Mouse (Mus musculus) limb, embryonic 12.5 days (tissue): ENCODE results near the gene Ppm1h. TPM values are rescaled to one million over a fixed set of nuclear protein-coding genes. Genes with fewer than 3 reads are reported as not detected.
"Not testable (repeated sequence)": the region's sequence is repeated elsewhere in the genome, so short reads cannot be mapped to it uniquely, and the experiment has no call there.

Experiments used
- ATAC-seq: fragments of 200-750 bp; cut with Nextera tagmentation; 2 replicates; pipeline ENCODE4 v1.8.0; 2017; ENCODE audit warnings: low read depth, moderate TSS enrichment; ENCODE audit not compliant: insufficient number of reproducible peaks, insufficient read depth, low FRiP score, low TSS enrichment
- H3K27ac ChIP-seq: fragments of 300-500 bp; sonication (generic); 2 replicates; pipeline ENCODE4 v1.5.1; 2016; ENCODE audit warnings: mild to moderate bottlenecking, moderate library complexity
- H3K27me3 ChIP-seq: fragments of 300-500 bp; sonication (generic); 2 replicates; pipeline ENCODE4 v1.6.1; 2016; ENCODE audit warnings: mild to moderate bottlenecking, moderate library complexity
- H3K36me3 ChIP-seq: fragments of 300-500 bp; sonication (generic); 2 replicates; pipeline ENCODE4 v1.6.1; 2016; ENCODE audit warnings: mild to moderate bottlenecking, moderate library complexity
- H3K4me1 ChIP-seq: fragments of 300-500 bp; sonication (generic); replicated peaks from 2 replicates; pipeline ENCODE4 v1.6.1; 2016
- H3K4me2 ChIP-seq: fragments of 300-500 bp; sonication (generic); 2 replicates; pipeline ENCODE4 v1.6.1; 2016; ENCODE audit warnings: mild to moderate bottlenecking, moderate library complexity
- H3K4me3 ChIP-seq: fragments of 300-500 bp; sonication (generic); replicated peaks from 2 replicates; pipeline ENCODE4 v1.5.1; 2016; ENCODE audit warnings: mild to moderate bottlenecking
- H3K9ac ChIP-seq: fragments of 300-500 bp; sonication (generic); replicated peaks from 2 replicates; pipeline ENCODE4 v1.6.1; 2016; ENCODE audit warnings: mild to moderate bottlenecking, moderate library complexity
- H3K9me3 ChIP-seq: fragments of 300-500 bp; sonication (generic); 2 replicates; pipeline ENCODE4 v1.6.1; 2016; ENCODE audit warnings: mild to moderate bottlenecking, moderate library complexity
- WGBS: fragments of 180-500 bp; shearing (Covaris S2); methylation state at CpG from one replicate; pipeline ENCODE4 v1.1.7; 2016; 5-methylcytosine and 5-hydroxymethylcytosine counted together
- polyA plus RNA-seq: library from polyadenylated mRNA; unstranded; fragments of >200 nt; fragmentation: Nextera tagmentation; extraction: Ambion mirVana; gene quantifications from 2 replicates; pipeline ENCODE4 v1.2.1, GENCODE M21; 2016

Gene Ppm1h
- polyA plus RNA-seq, 1 experiment from 2014 or later, result 5.6 TPM

DNA sequence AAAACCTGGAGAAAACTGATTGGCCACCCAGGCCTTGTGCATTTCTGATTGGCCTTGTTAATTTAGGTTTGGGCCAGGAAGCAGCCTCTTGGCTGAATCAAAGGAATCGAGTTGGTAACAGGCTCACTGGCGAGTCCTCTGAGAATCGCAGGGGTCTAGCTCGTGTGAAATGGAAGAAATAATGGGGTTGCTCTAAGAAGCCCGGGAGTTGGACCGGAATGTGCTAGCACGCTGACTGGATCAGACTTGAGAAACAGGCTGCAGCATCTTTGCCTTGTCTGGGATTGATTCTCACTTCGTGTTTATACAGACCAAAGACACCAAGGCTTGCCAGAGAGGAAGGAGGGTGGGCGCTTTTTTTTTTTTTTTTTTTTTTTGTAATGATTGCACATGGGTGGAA lies 282.9 kb downstream of the Ppm1h start:
- Histone ChIP-seq H3K4me1 (peaks cover 24% of the 10 kb centered on the region), H3K4me3 (no peak overlapping the region), H3K9ac (no peak overlapping the region), H3K27ac (no peak overlapping the region), H3K27me3 (peaks cover 12% of the 10 kb centered on the region; the same call in 1 of the 2 replicates), H3K9me3 (0 out of 2 replicates have a peak, but pooled peaks cover 5% of the 10 kb centered on the region), H3K36me3 (no peaks in the 10 kb centered on the region), H3K4me2 (0 out of 2 replicates have a peak overlapping the region, but pooled peaks have one; percentile 28)
- WGBS, result 50% methylated on average over 9 of the region's 9 CpGs
- ATAC-seq, result no peak

DNA sequence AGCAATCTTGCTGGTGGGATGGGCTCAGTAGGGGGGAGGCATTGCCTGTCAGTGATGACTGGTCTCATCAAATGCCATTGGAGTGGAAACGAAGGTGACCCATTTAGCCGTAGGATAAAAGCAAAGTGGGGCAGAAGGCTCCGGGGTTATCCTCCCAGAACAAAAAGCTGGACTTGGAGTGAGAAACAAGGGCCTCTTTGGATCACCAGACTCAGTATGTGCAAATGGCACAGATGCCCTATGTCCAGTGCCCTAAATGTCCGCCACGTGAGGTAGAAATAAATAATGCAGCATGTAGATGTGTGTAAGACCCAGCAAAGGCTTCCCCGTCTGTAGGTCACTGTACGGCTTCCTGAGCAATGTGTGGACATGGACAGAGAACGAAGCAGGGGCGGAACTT lies 284.1 kb downstream of the Ppm1h start:
- no peak overlapping the region for H3K4me3 ChIP-seq
- no peak overlapping the region for H3K27ac ChIP-seq
- WGBS, result 71% methylated on average over 9 of the region's 9 CpGs

DNA sequence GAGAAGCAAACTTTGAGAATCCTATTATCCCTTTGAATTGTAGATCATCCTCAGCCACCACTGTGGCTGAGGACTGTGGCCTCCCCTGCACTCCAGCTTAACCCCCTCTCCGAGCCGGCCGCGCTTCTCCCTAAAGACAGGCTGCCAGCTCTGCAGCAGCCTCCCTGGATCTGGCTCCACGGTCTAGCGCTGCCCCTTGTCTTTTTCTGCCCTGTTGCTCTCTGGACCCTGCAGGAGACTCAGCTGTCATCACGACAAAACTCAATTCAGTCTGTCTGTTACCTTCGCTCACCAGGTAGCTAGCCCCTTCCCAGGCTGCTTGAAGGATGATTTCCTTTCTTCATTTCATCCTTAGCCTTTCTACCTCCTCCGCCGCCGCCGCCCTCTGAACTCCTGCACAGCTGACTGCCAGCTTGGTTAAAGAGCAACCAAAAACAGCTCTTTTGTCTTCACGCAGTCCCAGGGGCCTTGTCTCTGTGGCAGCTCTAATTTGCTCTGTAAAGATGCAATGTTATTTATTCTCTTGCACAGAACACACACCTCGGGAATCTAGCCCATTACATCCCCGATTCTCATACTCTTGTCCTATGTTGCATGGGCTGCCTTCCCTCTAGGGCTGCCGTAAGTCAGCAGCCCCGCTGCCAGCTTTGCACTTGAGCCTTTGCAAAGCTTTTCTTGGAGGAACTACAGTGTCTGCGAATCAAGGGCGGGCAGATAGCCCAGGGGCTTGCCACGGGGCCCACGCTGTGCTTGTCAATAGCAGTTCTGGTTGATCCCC lies 285.1 kb downstream of the Ppm1h start:
- WGBS, result 7% methylated on average over 21 of the region's 21 CpGs

More for the DNA sequence above, 284.1 kb downstream of the Ppm1h start:
- H3K9me3 ChIP-seq, result peaks cover 6% of the 10 kb centered on the region; the same call in 1 of the 2 replicates
- no peaks in the 10 kb centered on the region for H3K36me3 ChIP-seq
- H3K27me3 ChIP-seq, result peaks cover 12% of the 10 kb centered on the region; the same call in 1 of the 2 replicates
- peaks cover 24% of the 10 kb centered on the region for H3K4me1 ChIP-seq
- no peak for ATAC-seq
- H3K4me2 ChIP-seq, result no peak overlapping the region
- H3K9ac ChIP-seq, result no peak overlapping the region

DNA sequence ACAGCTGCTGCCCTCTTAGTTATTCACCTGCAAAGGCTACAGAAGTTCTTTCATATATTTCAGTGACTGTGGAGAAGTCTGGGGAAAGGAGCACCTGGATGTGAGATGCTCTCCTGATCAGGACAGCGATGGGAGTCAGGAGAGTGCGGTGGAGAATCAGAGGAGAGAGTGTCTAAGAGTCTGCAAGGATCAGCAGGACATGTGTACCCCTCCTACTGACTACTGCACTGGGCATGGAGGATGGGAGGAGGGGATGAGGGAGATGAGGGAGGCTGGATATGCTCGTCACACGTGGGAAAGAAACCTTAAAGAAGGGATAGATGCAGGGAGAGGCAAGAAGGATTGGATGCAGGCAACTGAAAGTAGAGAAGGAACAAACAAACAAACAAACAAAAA lies 285.7 kb downstream of the Ppm1h start:
- no peak overlapping the region for H3K27ac ChIP-seq
- peaks cover 24% of the 10 kb centered on the region for H3K4me1 ChIP-seq
- no peak for ATAC-seq
- no peaks in the 10 kb centered on the region for H3K36me3 ChIP-seq
- 38% methylated on average over 4 of the region's 4 CpGs for WGBS
- H3K4me2 ChIP-seq, result peak overlapping the region; percentile 54
- H3K27me3 ChIP-seq, result peaks cover 12% of the 10 kb centered on the region; the same call in 1 of the 2 replicates
- no peak overlapping the region for H3K9ac ChIP-seq
- H3K4me3 ChIP-seq, result peak overlapping the region; percentile 28; the same call in 1 of the 2 replicates
- peaks cover 9% of the 10 kb centered on the region; the same call in 1 of the 2 replicates for H3K9me3 ChIP-seq

More for the DNA sequence above, 285.1 kb downstream of the Ppm1h start:
- Histone ChIP-seq H3K9me3 (peaks cover 10% of the 10 kb centered on the region; the same call in 1 of the 2 replicates), H3K4me1 (peaks cover 24% of the 10 kb centered on the region), H3K36me3 (no peaks in the 10 kb centered on the region), H3K9ac (peak overlapping the region; percentile 40), H3K4me3 (peak overlapping the region; percentile 28), H3K27me3 (peaks cover 12% of the 10 kb centered on the region; the same call in 1 of the 2 replicates), H3K4me2 (peak overlapping the region; percentile 54), H3K27ac (no peak overlapping the region)
- ATAC-seq, result no peak

DNA sequence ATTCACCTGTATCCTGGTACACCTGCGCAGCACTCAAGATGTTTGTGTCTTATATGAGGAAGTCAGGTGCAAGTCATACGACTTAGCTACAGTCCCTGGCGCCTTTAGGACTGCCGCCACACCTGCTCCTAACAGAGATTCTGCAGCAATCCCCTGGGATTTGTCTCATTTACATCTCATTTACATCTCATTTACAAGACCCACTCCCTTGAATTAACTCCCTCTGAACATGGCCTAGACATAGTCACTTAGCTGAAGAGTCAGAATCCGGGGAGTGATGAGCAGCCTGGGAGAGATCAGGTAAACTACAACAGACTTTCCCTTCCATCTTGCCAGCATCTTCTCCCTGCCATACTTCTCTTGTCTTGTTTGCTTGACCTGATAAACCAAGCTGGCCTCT lies 287.1 kb downstream of the Ppm1h start:
- not testable (repeated sequence) for H3K9ac ChIP-seq, H3K4me2 ChIP-seq, H3K27ac ChIP-seq, H3K9me3 ChIP-seq, H3K36me3 ChIP-seq, H3K4me3 ChIP-seq, ATAC-seq
- Histone ChIP-seq H3K27me3 (peaks cover 12% of the 10 kb centered on the region; the same call in 1 of the 2 replicates), H3K4me1 (peaks cover 21% of the 10 kb centered on the region)
- WGBS, result 93% methylated on average over 5 of the region's 5 CpGs

DNA sequence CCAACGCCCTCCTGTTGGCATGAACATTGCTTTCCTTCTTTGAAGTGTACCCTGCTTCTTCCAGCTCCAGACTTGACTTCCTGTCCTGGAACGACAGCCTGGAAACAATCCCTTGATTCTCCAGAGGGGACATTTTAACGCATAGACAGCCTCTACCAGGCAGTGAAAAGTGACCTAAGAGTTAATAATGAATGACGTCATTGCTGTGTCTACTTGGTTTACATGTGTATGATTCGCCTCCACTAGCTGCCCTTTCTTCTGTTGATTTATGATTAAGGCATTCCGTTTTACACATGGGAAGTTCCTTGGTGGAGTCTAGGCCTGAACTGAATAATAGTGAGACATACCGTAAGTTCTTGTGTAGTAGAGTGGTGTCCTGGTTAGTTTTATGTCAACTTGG lies 287.9 kb downstream of the Ppm1h start:
- Histone ChIP-seq H3K9me3 (peaks cover 5% of the 10 kb centered on the region; the same call in 1 of the 2 replicates), H3K27ac (no peak overlapping the region), H3K4me1 (peaks cover 16% of the 10 kb centered on the region), H3K4me3 (no peak overlapping the region), H3K36me3 (no peaks in the 10 kb centered on the region), H3K27me3 (peaks cover 12% of the 10 kb centered on the region; the same call in 1 of the 2 replicates), H3K4me2 (no peak overlapping the region), H3K9ac (no peak overlapping the region)
- 68% methylated on average over 7 of the region's 7 CpGs for WGBS
- no peak for ATAC-seq

DNA sequence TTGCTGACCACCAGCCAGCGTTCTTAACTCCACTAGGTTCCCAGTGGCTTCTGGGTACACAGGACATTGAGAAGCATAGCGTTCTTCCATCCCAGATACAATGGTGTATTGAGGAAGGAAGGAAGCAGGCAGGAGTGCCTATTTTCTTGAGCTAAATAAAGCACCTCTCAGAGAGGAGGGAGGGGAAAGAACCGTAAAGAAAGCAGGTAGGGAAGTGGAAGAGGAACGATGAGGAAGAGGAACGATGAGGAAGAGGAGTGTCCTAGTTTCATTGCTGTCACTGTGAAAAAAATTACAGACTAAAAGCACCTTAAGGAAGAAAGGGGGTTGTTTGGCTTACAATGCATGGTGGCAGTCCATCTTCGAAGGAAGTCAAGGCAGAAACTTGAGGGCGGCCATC lies 291.6 kb downstream of the Ppm1h start:
- Histone ChIP-seq H3K4me3 (no peak overlapping the region), H3K27me3 (no peaks in the 10 kb centered on the region), H3K36me3 (no peaks in the 10 kb centered on the region), H3K4me1 (peaks cover 6% of the 10 kb centered on the region; the same call in 1 of the 2 replicates), H3K9ac (no peak overlapping the region), H3K27ac (no peak overlapping the region), H3K9me3 (peaks cover 5% of the 10 kb centered on the region; the same call in 1 of the 2 replicates), H3K4me2 (no peak overlapping the region)
- no peak for ATAC-seq
- 95% methylated on average over 7 of the region's 7 CpGs for WGBS

DNA sequence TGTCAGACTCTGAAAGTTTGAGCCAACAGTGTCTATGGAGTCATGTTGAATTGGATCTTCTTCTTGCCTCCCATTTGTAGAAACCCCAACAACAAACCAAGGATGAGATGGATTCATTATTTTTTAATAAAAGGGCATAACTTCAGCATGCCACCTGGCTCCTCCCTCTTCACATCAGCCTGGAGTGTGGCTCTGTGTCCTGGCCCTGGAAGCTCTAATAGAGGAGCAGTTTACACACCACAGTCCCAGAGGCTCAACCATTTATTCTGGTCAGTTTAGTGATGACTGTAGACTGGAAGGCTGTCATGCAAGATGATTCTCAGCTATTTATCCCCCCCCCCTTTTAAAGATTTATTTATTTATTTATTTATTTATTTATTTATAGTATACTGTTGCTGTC lies 294.7 kb downstream of the Ppm1h start:
- Histone ChIP-seq H3K4me3 (no peak overlapping the region), H3K4me2 (no peak overlapping the region), H3K27ac (no peak overlapping the region), H3K9ac (no peak overlapping the region), H3K36me3 (no peaks in the 10 kb centered on the region), H3K9me3 (no peaks in the 10 kb centered on the region), H3K4me1 (peaks cover 6% of the 10 kb centered on the region), H3K27me3 (no peaks in the 10 kb centered on the region)
- ATAC-seq, result no peak

DNA sequence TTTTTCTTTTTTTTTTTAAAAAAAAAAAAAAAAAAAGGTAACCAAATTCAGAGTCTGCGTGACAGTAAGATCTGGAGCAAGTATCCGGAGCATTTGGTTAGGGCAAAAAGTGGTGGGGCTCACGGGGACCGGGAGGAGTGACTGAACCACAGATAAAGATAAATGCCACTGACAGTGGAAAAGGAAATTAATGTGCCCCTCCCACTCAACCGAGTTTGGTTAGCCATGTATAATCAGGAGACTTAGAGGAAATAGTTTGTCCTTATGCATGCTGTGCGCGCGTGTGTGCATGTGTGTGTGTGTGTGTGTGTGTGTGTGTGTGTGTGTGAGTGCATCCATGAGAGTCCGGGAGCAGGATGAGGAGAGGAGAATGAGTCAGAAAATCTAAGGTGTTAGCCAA lies 297.5 kb downstream of the Ppm1h start:
- no peak for ATAC-seq
- 91% methylated on average over 9 of the region's 9 CpGs for WGBS
- Histone ChIP-seq H3K4me2 (no peak overlapping the region), H3K4me1 (peaks cover 6% of the 10 kb centered on the region), H3K27ac (no peak overlapping the region), H3K4me3 (no peak overlapping the region), H3K9ac (no peak overlapping the region), H3K9me3 (peaks cover 12% of the 10 kb centered on the region), H3K27me3 (no peaks in the 10 kb centered on the region), H3K36me3 (peaks cover 17% of the 10 kb centered on the region; the same call in 1 of the 2 replicates)

DNA sequence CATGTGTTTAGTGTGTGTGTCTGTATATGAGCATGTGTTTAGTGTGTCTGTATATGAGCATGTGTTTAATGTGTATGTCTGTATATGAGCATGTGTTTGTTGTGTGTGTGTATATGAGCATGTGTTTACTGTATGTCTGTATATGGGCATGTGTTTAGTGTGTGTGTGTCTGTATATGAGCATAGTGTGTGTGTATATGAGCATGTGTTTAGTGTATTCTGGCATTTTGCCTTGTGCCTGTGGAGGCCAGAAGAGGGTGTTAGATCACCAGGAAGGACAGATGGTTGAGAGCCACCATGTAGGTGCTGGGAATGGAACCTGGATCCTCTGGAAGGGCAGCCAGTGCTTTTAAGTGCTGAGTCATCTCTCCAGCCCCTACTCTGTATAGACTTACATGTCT lies 300.8 kb downstream of the Ppm1h start:
- no peak for ATAC-seq
- Histone ChIP-seq H3K4me3 (no peak overlapping the region), H3K4me2 (no peak overlapping the region), H3K27ac (no peak overlapping the region), H3K27me3 (no peaks in the 10 kb centered on the region), H3K9ac (no peak overlapping the region), H3K9me3 (peaks cover 12% of the 10 kb centered on the region), H3K4me1 (peaks cover 14% of the 10 kb centered on the region), H3K36me3 (peaks cover 33% of the 10 kb centered on the region)

DNA sequence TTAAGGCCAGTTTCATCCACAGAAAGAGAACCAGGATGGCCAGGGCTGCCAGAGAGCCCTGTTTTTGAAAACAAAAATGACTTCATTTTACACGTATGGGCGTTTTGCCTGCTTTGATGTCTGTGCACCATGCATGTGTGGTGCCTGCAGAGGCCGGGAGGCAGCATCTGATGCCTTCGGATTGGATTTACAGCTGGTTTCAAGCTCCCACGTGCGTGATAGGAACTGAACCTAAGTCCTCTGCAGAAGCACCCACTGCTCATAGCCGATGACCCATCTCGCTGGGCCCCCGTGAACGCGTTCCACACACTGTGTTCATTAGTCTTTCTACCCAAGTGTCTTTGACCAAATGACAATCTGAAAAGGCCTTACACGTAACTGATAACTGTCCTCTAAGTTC lies 301.6 kb downstream of the Ppm1h start:
- Histone ChIP-seq H3K36me3 (peaks cover 33% of the 10 kb centered on the region), H3K4me2 (no peak overlapping the region), H3K4me3 (no peak overlapping the region), H3K27ac (no peak overlapping the region), H3K9ac (no peak overlapping the region), H3K27me3 (no peaks in the 10 kb centered on the region), H3K4me1 (peaks cover 14% of the 10 kb centered on the region), H3K9me3 (peaks cover 12% of the 10 kb centered on the region)
- WGBS, result 96% methylated on average over 12 of the region's 12 CpGs
- no peak for ATAC-seq
